Mouse (Mus musculus) spleen, postnatal 36 days (tissue): ENCODE measurements at regions not wholly inside any gene's neighbourhood (a gene's known extent, or its start where the extent isn't known, plus 50 kb on each side); places are given as distances from the start of the nearest gene placed in this dataset.

Experiments used
- DNase-seq, 2 experiments: peaks; one replicate each; pipeline ENCODE4 v3.0.0; 2022; ENCODE audit warnings: low spot score in 2 of 2, mixed read lengths in 1 of 2

DNA sequence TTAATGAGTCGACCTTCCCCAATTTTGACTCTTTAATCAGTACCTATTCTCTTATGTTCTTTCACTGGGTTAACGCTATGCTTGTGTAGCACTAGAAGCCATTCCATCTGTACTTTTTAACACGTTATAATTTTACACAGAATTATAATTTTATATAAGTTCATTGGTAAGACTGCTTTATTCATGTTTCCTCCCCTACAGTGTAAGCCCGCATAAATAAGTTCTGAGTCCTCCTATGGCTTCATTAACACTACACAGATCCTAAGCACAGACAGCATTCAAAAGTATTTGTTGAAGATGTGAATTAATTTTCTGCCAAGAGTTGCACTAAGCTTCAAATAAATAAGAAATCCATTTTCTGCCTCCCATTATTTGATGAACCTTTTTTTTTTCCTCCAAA is 176.1 kb upstream of the Usp25 start:
- no peak for DNase-seq

DNA sequence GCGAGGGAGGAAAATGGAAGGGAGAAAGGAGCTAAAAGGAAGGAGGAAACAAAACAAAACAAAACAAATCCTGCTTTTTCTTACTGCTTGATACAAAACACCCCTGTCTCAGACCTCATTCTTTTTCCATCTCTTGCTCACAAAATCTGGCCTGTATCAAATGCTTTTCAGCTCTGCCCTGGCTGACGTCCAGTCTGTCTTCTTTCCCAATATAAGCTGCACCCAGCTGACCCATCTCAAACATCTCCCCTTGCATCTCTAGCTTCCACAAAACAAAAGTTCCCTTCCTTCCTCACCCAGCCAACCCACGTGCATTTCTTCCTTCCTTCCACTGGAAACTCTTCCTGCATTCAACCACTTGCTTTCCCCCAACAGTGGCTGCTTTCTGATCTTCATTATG is 183.1 kb upstream of the Usp25 start:
- no peak for DNase-seq

DNA sequence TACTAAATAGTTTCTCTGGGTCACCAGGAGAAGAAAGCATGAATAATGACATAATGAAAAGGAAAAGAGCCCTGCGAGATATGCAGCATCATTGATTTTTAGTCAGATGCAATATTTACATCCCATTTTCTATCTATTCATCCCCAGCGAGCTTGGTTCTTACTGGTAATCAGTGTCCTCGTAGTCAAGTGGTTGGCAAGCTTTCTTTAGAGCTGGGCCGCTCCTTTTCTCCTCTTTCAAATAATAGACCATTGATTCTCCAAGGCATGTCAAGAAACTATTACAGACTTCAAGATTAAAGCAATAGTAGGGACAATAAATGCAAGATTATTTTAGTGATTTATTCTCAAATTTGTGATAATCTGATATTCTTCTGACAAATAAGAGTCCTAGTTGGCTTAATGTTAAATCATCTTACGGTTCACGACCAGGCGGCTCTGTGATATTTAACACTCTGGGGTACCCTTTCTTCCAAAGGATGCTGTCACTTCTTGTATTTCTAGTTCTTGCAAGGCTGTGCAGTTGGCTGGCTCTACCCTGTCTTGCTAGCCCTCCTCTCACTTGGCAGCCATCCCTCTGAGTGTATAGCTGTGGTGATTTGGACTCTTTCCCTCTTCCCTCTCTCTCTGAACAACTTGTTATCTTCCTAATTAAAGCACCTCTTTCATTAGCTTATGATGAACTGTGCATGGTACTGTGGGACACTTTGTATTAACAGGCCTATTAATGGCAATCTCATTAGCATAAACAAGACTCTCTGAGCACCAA is 185.6 kb upstream of the Usp25 start:
- DNase-seq, result no peak

DNA sequence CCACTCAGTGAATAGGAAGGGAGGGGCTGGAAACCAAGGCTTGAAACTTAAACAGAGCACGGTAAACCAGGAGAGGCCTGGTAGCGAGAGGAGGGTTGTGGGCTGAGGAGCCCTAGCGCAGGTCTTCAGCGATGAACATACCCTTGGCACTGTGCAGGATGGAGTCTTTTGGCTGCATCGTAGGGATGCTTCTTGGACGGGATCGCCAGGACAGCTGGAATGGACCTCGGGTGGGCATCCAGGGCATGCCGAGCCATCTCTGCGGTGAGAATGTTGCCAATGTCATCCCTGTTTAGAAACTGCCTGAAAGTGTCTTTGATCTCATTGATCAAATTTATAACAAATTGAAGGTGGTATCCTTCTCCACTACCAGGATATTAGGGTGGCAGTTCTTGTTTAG is 192.2 kb upstream of the Usp25 start:
- DNase-seq, result no peak

DNA sequence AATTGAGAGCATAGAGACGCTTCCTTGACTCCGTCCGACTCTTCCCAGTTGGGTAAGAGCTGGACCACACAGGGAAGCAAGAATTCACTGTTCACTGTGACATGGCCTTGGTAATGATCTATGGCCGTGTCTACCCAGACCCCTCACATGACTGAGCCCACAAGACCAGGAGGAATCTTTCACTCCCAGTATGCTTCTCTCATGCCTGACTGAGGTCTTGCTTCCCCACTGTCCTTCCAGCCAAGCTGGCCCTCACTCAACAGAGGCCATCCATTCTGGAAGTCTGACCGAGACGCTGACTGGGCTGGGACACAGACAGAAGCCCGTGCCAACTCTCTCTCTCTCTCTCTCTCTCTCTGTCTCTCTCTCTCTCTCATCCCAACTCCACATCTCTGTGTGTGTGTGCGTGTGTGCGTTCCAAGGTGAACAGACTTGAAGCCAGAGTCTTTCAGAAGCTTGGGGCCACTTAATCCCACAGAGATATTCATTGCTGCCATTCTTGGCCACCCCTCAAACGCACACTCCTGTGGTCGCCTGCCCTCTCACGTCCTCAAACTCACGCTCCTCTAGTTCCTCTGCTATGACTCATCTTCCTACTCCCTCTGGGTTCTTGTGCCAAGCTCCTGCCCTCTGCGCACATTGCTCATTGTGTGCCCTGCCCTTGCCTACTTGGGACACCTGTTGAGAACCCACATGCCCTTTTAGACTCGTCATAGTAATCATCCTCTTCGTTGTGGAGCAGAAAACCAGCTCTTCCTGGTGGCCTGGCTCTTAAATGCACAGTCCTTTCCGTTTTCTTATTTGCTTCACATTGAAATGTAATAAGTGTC is 197.2 kb upstream of the Usp25 start:
- DNase-seq, result no peak

DNA sequence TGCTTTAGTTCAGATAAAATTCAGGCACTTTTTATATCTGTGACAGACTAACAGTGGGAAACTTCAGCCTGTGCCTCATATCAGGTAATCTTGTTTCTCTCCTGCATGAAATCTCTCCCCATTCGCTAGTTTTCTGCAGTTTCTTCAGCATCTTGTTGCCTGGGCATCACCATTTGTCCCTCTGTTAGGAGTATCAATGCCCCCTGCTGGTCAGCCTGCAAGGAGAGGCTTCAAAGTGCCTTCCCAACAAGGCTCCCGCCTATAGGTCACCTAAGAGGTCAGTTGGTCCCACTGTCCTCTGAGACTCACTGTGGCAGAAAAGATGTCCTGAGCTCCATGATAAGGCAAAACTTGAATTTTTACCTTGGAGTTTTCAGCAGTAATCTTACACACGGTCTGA is 209.8 kb upstream of the Usp25 start:
- DNase-seq, result peak; percentile 9 to 17

GRCm38 (mm10) chr16:76786405-76787155 is 226.9 kb upstream of the Usp25 start:
- DNase-seq, result peak; percentile 30 to 39

DNA sequence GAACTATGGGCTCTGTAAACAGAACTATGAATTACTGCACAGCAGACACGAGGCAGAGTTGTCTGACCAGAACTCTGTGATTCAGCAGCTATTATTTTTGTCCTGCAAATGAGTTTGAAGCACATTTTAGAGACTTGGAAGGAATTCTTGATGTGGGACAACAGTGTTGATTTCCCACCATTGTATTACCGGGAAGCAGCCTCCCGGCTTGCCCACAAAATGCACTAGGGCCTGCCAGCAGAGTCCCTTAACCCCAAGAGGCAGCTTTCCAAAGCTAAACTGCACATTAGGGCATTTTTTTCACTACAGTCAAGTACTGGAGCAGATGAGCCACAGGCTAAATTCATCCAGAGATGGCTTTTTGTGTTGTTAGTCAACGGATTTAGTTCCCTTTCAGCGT is 230.8 kb upstream of the Usp25 start:
- no peak for DNase-seq

DNA sequence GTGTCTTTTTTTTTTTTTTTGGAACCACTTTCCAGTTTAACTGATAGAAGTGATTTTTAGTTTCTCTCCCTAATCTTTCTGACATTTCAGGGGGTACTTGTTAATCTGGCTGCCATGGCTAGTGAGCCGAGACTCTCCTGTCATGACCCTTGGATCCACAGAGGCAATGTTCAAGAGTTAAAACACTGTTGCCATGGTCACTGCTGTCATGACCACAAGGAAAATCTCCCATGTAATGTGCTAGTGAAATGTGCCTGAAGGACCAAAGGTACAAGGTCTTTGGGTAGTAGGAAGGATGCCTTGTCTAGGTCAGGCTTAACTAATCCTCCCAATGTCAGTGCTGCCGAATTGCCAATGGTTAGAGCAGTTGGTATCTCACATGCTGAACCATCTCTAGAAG is 237.7 kb upstream of the Usp25 start:
- DNase-seq, result no peak

GRCm38 (mm10) chr16:76774032-76774431 is 239.5 kb upstream of the Usp25 start:
- DNase-seq, result no peak

DNA sequence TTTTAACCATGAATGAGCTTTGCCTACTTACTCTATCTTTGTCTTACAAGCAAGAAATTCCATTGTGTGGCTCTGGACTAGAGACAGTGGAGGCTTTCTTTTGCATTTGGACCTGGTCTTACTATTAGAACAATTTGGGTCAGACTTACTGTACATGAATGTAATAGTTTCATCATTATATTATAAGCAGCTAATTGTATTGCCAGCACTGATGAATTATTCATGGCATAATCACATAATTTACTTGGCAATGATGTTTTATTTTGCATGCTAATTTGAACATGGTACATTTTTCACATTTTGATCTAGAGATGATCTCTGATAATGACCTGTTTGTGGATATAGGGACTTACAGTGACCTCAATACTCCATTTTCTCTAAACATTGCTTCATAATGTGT is 240.0 kb upstream of the Usp25 start:
- no peak for DNase-seq

- peak; percentile 52 to 60 for DNase-seq
Observed at GRCm38 (mm10) chr16:76768607-76769006, 244.9 kb upstream of the Usp25 start.

GRCm38 (mm10) chr16:76766636-76767035 is 246.9 kb upstream of the Usp25 start:
- DNase-seq, result no peak

- DNase-seq, result no peak
Observed at GRCm38 (mm10) chr16:76765536-76765935, 248.0 kb upstream of the Usp25 start.

DNA sequence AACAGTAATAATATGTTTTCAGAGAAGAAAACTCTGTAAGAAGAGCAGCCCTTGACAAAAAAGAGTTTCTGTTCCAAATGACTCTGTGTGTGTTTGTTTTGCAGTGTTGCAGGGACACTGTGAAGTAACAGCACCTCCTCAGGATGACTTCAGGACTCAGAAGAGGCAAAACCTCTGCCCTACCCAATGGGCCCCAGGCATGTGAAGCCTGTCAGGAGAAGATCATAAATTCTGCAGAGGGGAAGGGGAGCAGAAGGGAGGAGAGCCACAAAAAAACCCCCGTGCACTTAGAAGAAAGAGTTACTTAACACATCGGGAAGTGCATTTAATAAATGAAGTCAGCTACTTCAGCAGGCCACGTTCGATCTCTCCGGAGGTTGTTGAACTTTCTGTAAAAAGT is 248.5 kb upstream of the Usp25 start:
- no peak for DNase-seq

DNA sequence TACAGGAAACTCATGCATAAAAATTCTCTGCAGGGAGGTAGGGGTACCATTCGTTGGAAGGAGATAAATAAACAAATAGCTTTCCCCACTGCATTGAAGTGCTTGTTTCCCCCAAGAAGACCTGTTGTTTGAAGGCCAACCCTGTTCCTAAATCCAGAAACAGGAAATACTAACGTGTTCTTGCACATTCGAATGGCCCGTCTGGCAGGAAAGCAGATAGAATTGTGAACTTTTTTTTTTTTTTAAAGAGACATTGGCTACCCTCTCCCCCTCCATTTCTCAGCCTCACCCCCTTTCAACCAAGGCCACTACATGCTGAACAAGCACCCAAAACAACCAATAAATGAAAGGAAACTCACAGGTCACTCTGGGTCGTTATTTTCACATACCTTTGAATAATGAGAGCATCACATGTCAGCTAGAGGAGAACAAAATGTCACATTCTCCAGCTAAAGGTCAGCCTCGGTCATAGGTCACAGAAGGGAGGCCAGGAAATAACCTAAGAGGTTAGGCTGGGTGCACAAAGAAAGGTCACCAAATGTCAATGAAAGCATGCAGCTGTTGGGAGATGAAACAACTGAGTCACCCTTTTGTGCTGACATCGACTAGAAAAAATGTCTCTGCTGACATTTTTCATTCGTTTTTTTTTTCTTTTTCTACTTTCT is 250.8 kb upstream of the Usp25 start:
- peak in 1 of 2 experiments; percentile 18 for DNase-seq

GRCm38 (mm10) chr16:76761848-76762247 is 251.7 kb upstream of the Usp25 start:
- DNase-seq, result no peak

- no peak for DNase-seq
Observed at GRCm38 (mm10) chr16:76761004-76761403, 252.5 kb upstream of the Usp25 start.

GRCm38 (mm10) chr16:76754871-76755270 is 258.6 kb upstream of the Usp25 start:
- no peak for DNase-seq

GRCm38 (mm10) chr16:76746385-76746784 is 267.1 kb upstream of the Usp25 start:
- DNase-seq, result no peak

- no peak for DNase-seq
Observed at GRCm38 (mm10) chr16:76741141-76741540, 272.4 kb upstream of the Usp25 start.

DNA sequence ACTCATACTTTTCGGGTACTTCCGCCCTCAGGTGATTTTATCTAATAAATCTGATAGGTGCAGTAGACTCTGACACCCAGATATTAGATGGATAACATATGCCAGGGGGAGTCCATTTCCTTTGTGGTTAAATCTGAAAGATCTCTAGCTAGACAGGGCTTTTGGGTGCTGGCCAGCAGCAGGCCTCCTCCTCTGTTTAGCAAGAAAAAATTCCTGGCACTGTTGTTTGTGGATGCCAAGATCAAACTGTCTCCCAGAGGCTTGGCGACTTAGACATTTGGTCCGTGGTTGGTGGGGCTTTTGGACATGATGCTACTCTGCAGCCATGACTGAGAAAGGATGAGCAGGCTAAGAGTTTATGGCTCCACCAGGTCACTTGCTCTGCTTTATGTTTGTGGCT is 287.5 kb upstream of the Usp25 start:
- no peak for DNase-seq
